Mouse (Mus musculus) hindbrain, embryonic 13.5 days (tissue): ENCODE measurements at regions not wholly inside any gene's neighbourhood (a gene's known extent, or its start where the extent isn't known, plus 50 kb on each side); places are given as distances from the start of the nearest gene placed in this dataset.
A peak's percentile ranks its signal among the peaks of the same experiment; 100 is the strongest.

ENCODE experiments used
- ATAC-seq: fragments of 200-750 bp; cut with Nextera tagmentation; 2 replicates; pipeline ENCODE4 v1.8.0; 2017; ENCODE audit warnings: moderate TSS enrichment; ENCODE audit not compliant: low FRiP score
- H3K27ac ChIP-seq: fragments of 300-500 bp; sonication (generic); 2 replicates; pipeline ENCODE4 v1.5.1; 2015; ENCODE audit warnings: inconsistent platforms, mild to moderate bottlenecking, moderate library complexity
- H3K27me3 ChIP-seq: fragments of 300-500 bp; sonication (generic); 2 replicates; pipeline ENCODE4 v1.6.1; 2015; ENCODE audit warnings: mild to moderate bottlenecking, inconsistent platforms
- H3K36me3 ChIP-seq: fragments of 300-500 bp; sonication (generic); 2 replicates; pipeline ENCODE4 v1.6.1; 2015; ENCODE audit warnings: mild to moderate bottlenecking, inconsistent platforms
- H3K4me1 ChIP-seq: fragments of 300-500 bp; sonication (generic); replicated peaks from 2 replicates; pipeline ENCODE4 v1.6.1; 2015; ENCODE audit warnings: inconsistent platforms
- H3K4me2 ChIP-seq: fragments of 300-500 bp; sonication (generic); 2 replicates; pipeline ENCODE4 v1.6.1; 2015; ENCODE audit warnings: inconsistent platforms, mild to moderate bottlenecking, moderate library complexity
- H3K4me3 ChIP-seq: fragments of 300-500 bp; sonication (generic); 2 replicates; pipeline ENCODE4 v1.5.1; 2015; ENCODE audit warnings: mild to moderate bottlenecking, inconsistent platforms
- H3K9ac ChIP-seq: fragments of 300-500 bp; sonication (generic); 2 replicates; pipeline ENCODE4 v1.6.1; 2015; ENCODE audit warnings: mild to moderate bottlenecking, inconsistent platforms
- H3K9me3 ChIP-seq: fragments of 300-500 bp; sonication (generic); 2 replicates; pipeline ENCODE4 v1.6.1; 2016; ENCODE audit warnings: inconsistent platforms
- WGBS: fragments of 180-500 bp; shearing (Covaris S2); methylation state at CpG from one replicate; pipeline ENCODE4 v1.1.7; 2015; 5-methylcytosine and 5-hydroxymethylcytosine counted together

DNA sequence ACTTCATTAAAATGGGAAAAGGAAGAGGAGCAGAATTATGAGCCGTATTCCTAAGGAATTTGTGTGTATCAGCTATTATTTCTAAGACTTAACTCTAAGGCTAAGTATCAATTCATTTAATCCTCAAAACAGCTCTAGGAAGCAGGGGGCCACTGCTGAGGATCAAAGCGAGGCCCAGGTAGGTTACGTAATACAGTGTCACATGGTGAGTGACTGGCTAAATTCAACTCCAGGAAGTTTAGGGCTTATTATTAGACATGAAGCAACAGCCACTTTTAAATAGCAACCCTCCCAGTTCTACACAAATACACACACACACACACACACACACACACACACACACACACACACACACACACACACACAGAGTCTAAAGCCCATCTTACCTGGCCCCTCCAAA, 109.3 kb downstream of the Nog start:
- Histone ChIP-seq H3K4me1 (no peaks in the 10 kb centered on the region), H3K4me3 (no peak overlapping the region), H3K36me3 (no peaks in the 10 kb centered on the region), H3K27me3 (no peaks in the 10 kb centered on the region), H3K9me3 (no peaks in the 10 kb centered on the region; the same call in 1 of the 2 replicates), H3K27ac (no peak overlapping the region), H3K4me2 (no peak overlapping the region), H3K9ac (no peak overlapping the region)
- WGBS: 87% methylated on average over 3 of the region's 3 CpGs
- ATAC-seq: no peak

GRCm38 (mm10) chr11:89186911-89187621, 113.4 kb downstream of the Gm525 start:
- Histone ChIP-seq H3K27ac (peak overlapping the region; percentile 35; the same call in 1 of the 2 replicates), H3K36me3 (no peaks in the 10 kb centered on the region), H3K9me3 (no peaks in the 10 kb centered on the region), H3K27me3 (peaks cover 16% of the 10 kb centered on the region; the same call in 1 of the 2 replicates), H3K4me3 (peak overlapping the region; percentile 19), H3K9ac (peak overlapping the region; percentile 24), H3K4me1 (peaks cover 19% of the 10 kb centered on the region), H3K4me2 (peak overlapping the region; percentile 45)
- peak; percentile 57; the same call in 1 of the 2 replicates for ATAC-seq
- WGBS: 9% methylated on average over 26 of the region's 26 CpGs

GRCm38 (mm10) chr11:89185862-89186261, 112.2 kb downstream of the Gm525 start:
- no peak overlapping the region for H3K9ac ChIP-seq
- WGBS: 57% methylated on average over 6 of the region's 6 CpGs
- H3K9me3 ChIP-seq: no peaks in the 10 kb centered on the region
- H3K4me1 ChIP-seq: peaks cover 19% of the 10 kb centered on the region
- no peak overlapping the region for H3K27ac ChIP-seq
- H3K4me2 ChIP-seq: no peak overlapping the region
- no peaks in the 10 kb centered on the region for H3K36me3 ChIP-seq
- peaks cover 16% of the 10 kb centered on the region; the same call in 1 of the 2 replicates for H3K27me3 ChIP-seq
- ATAC-seq: no peak
- H3K4me3 ChIP-seq: no peak overlapping the region

- H3K4me3 ChIP-seq: no peak overlapping the region
- H3K27ac ChIP-seq: no peak overlapping the region
- H3K9ac ChIP-seq: no peak overlapping the region
- H3K9me3 ChIP-seq: no peaks in the 10 kb centered on the region
- WGBS: 86% methylated on average over 5 of the region's 5 CpGs
- H3K4me2 ChIP-seq: no peak overlapping the region
- no peak for ATAC-seq
- peaks cover 9% of the 10 kb centered on the region for H3K4me1 ChIP-seq
- peaks cover 6% of the 10 kb centered on the region; the same call in 1 of the 2 replicates for H3K27me3 ChIP-seq
- no peaks in the 10 kb centered on the region for H3K36me3 ChIP-seq
These were observed 107.8 kb downstream of the Gm525 start for GRCm38 (mm10) chr11:89181471-89181870.

- no peak overlapping the region for H3K4me3 ChIP-seq
- H3K27me3 ChIP-seq: no peaks in the 10 kb centered on the region
- WGBS: 92% methylated on average over 7 of the region's 7 CpGs
- H3K4me2 ChIP-seq: no peak overlapping the region
- ATAC-seq: no peak
- no peaks in the 10 kb centered on the region for H3K36me3 ChIP-seq
- no peak overlapping the region for H3K27ac ChIP-seq
- H3K9ac ChIP-seq: no peak overlapping the region
- H3K4me1 ChIP-seq: peaks cover 7% of the 10 kb centered on the region
- H3K9me3 ChIP-seq: no peaks in the 10 kb centered on the region
These were observed 104.8 kb downstream of the Gm525 start for GRCm38 (mm10) chr11:89178436-89178835.

- no peaks in the 10 kb centered on the region for H3K9me3 ChIP-seq
- WGBS: 17% methylated on average over 9 of the region's 9 CpGs
- H3K27me3 ChIP-seq: no peaks in the 10 kb centered on the region
- H3K9ac ChIP-seq: 0 out of 2 replicates have a peak overlapping the region, but pooled peaks have one; percentile 46
- no peaks in the 10 kb centered on the region for H3K36me3 ChIP-seq
- H3K4me3 ChIP-seq: no peak overlapping the region
- no peak overlapping the region for H3K27ac ChIP-seq
- no peak for ATAC-seq
- peak overlapping the region; percentile 30 for H3K4me2 ChIP-seq
- peaks cover 7% of the 10 kb centered on the region for H3K4me1 ChIP-seq
These were observed 101.9 kb downstream of the Gm525 start for GRCm38 (mm10) chr11:89175511-89175910.

DNA sequence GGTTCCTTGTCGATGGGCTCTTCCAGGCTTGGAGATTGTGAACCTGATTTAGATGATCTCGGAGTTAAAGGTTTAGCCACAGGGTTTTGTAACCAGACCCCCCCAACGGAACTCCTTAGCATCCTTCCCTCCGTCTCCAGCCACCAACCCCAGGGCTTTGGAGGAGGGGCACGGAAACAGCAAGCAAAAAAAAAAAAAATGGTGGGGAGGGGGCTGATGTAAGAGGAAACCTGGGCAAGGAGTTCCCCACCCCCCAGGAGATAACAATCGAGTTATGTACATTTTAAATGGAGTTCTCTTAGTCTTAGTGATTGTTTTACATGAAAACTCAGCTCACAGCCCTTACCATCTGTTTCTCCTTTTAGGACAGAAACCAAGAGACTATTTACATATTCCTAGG, 101.3 kb downstream of the Gm525 start:
- Histone ChIP-seq H3K4me3 (no peak overlapping the region), H3K9ac (no peak overlapping the region), H3K27ac (no peak overlapping the region), H3K9me3 (no peaks in the 10 kb centered on the region), H3K4me2 (peak overlapping the region; percentile 30; the same call in 1 of the 2 replicates), H3K27me3 (no peaks in the 10 kb centered on the region), H3K4me1 (peaks cover 7% of the 10 kb centered on the region), H3K36me3 (no peaks in the 10 kb centered on the region)
- no peak for ATAC-seq
- WGBS: 42% methylated on average over 6 of the region's 6 CpGs

- Histone ChIP-seq H3K36me3 (no peaks in the 10 kb centered on the region), H3K4me3 (no peak overlapping the region), H3K27ac (no peak overlapping the region), H3K4me2 (no peak overlapping the region), H3K4me1 (no peaks in the 10 kb centered on the region), H3K9me3 (no peaks in the 10 kb centered on the region), H3K9ac (no peak overlapping the region), H3K27me3 (peaks cover 9% of the 10 kb centered on the region; the same call in 1 of the 2 replicates)
- 12% methylated on average over 6 of the region's 6 CpGs for WGBS
- no peak for ATAC-seq
These were observed 91.6 kb downstream of the Gm525 start for GRCm38 (mm10) chr11:89165278-89165677.

DNA sequence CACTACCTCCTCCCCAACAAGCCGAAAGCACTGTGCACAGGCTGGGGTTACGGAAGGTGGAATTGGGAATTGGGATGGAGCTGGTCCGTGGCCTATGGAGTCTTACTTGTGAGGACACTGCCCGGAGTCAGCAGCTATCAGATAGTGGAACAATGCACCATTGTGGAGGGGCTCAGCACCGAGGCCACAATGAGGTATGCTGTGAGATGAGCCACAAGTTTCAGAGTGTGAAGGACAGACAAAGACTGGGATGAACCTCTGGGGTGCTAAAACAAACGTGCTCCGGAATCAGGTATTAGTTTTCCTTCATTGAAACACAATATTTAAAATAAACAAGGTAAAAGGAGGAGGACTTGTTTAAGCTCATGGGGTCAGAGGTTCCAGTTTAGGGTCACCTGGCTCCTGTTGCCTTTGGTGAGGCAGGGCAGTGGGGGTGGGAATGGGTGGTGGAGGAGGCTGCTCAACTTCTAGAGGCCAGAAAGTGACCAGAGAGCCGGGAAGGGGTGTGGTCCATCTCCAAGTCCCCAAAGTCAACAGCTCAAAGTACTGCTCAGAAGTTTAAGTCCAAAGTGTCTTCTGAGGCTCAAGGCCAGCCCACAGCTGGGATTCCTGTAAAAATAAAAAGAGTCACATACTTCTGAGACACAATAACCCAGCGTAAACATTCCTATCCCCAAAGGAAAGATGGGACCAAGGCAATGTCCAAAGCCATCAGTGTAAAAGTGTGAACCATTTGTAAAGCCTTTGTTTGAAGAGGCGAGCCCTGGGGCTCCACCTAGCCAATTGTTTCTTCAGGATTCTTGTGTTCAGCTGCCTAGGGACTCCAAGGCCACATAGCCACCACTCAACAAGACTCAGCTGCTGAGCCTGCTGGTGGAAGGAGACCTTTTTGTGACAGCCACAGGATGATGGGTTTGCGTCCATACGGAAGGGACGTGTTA, 80.1 kb downstream of the Gm525 start:
- WGBS: 82% methylated on average over 13 of the region's 13 CpGs
- Histone ChIP-seq H3K9me3 (no peaks in the 10 kb centered on the region), H3K27ac (no peak overlapping the region), H3K27me3 (no peaks in the 10 kb centered on the region), H3K4me1 (no peaks in the 10 kb centered on the region), H3K36me3 (no peaks in the 10 kb centered on the region), H3K4me2 (no peak overlapping the region), H3K9ac (no peak overlapping the region), H3K4me3 (no peak overlapping the region)
- ATAC-seq: no peak

DNA sequence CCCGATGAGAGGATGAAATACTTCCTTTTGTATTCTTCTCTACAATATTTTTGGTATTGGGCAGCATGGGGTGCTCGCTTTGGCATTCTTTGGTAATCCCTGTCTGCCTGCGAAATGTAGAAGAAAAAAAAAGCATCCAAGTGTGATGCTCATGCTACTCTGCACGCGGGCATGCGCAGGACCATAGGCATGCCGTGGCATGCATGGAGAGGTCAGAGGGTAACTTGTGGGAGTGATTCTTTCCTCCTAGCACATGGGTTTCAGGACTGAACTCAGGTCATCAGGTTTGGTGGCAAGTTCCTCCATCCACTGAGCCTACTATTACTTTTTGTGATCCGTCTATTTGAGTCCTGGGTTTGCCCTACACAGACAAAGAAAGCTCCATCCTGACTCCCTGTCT, 74.3 kb downstream of the Gm525 start:
- no peaks in the 10 kb centered on the region for H3K27me3 ChIP-seq
- H3K9me3 ChIP-seq: no peaks in the 10 kb centered on the region
- H3K36me3 ChIP-seq: no peaks in the 10 kb centered on the region
- H3K4me1 ChIP-seq: 0 out of 2 replicates have a peak, but pooled peaks cover 3% of the 10 kb centered on the region
- H3K4me3 ChIP-seq: no peak overlapping the region
- H3K9ac ChIP-seq: no peak overlapping the region
- H3K27ac ChIP-seq: no peak overlapping the region
- WGBS: 92% methylated on average over 8 of the region's 8 CpGs
- no peak for ATAC-seq
- no peak overlapping the region for H3K4me2 ChIP-seq

- Histone ChIP-seq H3K9me3 (no peaks in the 10 kb centered on the region), H3K4me2 (no peak overlapping the region), H3K36me3 (no peaks in the 10 kb centered on the region), H3K4me3 (no peak overlapping the region), H3K27ac (no peak overlapping the region), H3K9ac (no peak overlapping the region), H3K27me3 (no peaks in the 10 kb centered on the region), H3K4me1 (peaks cover 8% of the 10 kb centered on the region; the same call in 1 of the 2 replicates)
- ATAC-seq: no peak
- 65% methylated on average over 19 of the region's 19 CpGs for WGBS
These were observed 71.8 kb downstream of the Gm525 start for GRCm38 (mm10) chr11:89145281-89145945.
